Mouse (Mus musculus) lung, postnatal 10 days (tissue): ENCODE measurements around the gene Cfap299.

ENCODE experiments used
- DNase-seq: peaks from one replicate; pipeline ENCODE4 v3.0.0; 2021

The Cfap299 gene

GRCm38 (mm10) chr5:98842600-98843310 lies 513.7 kb downstream of the Cfap299 start:
- no peak for DNase-seq

- DNase-seq = peak; percentile 28
These were observed 515.6 kb downstream of the Cfap299 start for GRCm38 (mm10) chr5:98844664-98845063.
